Mouse (Mus musculus) liver (tissue): Measurements from ENCODE around the gene Slco1a1.
"Not testable (repeated sequence)": the region's sequence is repeated elsewhere in the genome, so short reads cannot be mapped to it uniquely, and the experiment has no call there.

Source experiments
- DNase-seq: peaks from one replicate; pipeline ENCODE4 v3.0.0-alpha.2; 2020; ENCODE audit warnings: mixed read lengths

The Slco1a1 gene

DNA sequence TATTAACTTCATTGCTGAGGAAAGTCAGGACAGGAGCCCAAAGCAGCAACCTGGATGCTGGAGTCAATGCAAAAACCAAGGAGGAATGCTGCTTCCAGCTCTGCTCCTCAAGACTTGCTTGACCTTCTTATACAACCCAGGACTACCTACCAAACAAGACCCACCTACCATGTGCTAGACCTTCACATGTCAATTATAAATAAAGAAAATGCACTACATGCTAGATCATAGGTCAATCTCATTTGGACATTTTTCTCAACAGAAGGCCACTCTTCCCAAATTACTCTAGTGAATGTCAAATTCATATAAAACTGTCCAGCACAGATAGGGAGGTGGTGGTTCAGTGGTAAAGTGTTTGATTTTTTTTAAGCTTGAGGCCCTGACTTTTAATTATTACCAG, at the start of gene Slco1a1:
Gene Slco1a1, minus strand, starts transcription at position 101 of the 400 bp plus-strand sequence.
- no peak for DNase-seq

DNA sequence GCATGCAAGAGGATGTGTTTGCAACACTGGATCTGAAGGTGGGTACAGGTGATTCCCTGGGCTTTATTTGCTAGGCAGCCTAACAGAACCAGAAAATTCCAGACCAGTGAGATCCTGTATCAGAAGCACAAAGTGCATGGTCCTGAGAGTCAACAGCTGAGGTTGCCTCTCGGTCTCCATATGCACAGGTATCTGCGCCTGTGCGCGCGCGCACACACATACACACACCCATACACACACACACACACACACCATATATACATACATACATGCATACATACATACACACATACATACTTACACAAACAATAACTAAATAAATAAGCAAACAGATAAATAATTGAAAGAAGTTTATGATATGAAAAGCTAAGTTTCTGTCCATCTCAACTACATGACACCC, 40.0 kb upstream of the Slco1a1 start:
- no peak for DNase-seq

DNA sequence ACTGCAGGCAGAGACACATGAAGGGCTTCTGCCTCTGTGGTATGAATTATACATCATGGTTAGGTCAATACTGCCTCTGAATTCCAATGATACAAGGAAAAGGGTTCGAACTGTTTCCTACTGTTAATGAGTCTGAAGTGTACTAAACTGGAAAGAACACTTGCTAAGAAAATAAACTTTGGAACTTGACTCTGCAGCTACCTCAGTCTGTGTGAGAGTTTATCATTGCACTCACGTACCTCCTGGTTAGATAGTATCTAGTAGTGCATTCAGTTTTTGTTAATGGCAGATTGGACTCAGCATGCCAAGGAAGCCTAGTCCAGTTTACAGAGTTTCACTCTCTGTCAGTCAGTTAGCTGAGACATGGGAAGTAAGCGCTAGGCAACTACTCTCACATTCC, 37.9 kb upstream of the Slco1a1 start:
- DNase-seq = no peak

DNA sequence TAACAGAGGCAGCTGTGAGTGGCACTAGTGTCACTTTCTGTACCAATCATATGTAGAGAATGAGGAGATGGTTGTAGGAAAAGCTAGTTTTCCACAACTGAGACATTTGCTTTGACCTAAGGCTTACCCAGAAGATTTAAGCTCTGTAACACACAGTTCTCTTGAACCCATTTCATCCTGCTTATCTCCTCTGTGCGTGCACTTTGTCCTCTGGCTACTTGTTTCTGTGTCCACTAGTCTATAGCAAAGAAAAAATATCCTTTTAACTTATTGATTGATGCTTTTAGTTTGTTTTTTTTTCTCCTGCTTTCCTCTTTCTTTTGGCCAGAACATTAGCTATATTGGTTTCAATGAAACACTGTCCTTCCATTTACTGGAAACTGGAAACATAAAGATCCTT, 15.7 kb upstream of the Slco1a1 start:
- no peak for DNase-seq

DNA sequence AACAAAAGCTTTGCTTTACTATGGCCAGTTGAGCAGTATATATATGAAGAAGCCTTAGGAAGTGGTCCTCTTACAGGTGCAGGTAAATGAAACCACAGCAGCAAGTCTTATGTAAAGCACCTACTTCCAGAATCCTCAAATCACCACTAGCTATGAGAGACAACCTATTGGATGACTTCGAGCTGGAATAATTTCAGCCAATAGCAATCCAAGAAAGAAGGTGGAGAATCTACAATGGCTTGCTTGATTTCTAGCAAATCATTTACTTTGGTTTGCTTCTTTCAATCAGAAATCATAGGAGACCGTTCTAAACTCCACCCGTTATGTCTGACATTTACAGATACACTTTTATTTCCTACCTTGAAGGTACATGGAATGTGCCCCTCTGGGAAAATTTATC, 15.1 kb upstream of the Slco1a1 start:
- DNase-seq = no peak

DNA sequence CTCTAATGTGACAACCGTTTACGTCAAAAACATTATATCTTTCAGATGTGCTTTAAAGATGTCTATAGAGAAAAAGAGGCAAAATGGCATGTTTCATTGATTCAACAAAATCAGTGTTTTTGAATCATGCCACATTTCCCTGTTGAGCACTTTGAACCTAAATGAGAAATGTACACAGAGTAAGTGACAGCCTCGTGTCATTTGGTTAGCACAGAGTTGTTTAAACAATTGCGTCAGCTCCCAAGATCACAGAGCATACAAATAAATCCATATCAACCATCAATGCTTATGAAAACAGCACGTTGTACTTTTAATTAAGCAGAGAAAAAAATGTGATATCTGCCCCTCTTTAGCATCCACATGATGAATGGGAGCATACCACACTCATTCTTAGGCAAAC, 13.7 kb upstream of the Slco1a1 start:
- DNase-seq = no peak

DNA sequence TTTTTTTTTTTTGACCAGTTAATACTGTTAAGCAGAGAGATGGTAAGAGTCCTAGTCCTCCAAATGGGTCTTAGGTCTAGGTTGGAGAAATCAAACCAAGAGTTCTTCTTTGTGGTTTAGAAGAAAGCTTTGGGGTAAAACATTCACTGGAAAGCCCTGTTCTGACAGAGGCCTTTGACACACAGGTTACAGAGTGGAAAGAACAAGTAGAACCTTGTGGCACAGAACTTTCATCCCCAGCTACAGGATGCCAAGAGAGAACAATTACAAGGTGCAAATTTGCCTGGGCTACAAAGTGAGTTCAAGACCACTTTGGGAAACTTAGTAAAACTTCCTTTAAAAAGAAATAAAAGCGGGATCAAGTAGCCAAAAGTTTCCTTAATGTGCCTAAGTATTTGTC, 6.3 kb downstream of the Slco1a1 start:
- no peak for DNase-seq

DNA sequence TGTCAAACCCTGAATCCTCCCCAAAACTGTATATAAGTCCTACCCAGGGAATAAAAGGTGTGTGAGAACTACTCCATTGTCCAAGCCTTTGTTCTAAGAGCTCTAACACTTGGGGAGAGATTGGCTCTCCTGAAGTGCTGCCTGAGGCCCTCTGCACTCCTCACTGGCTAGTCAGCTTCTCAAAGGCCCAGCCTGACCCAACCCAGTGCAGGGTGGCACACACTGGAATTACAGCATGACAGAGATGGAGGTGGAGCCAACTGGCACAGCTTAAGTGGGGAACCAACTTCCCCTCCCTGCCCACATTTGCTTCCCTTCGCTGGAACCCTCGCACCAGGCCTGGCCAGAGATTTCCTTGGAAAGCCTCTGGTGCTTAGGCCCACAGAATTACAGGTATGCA, 48.6 kb downstream of the Slco1a1 start:
- no peak for DNase-seq

DNA sequence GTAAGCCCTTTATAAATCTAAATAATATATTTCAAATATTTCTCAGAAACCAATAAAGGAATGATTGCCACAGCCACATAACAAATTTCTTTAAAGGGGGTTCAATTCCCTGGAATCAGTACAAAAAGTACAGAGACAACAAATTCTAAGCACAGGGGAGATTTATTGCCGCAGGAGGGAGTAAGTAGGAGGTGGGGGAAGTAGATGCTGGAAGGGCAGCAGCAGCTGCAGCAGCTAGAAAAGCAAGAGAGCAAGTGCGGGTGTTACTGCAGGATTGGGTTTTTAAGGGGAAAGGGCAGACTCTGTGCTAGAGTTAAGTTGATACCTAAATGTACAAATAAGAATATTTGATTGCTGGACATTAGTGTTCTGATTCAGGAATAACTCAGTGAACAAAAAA, 57.0 kb downstream of the Slco1a1 start:
- DNase-seq = no peak

DNA sequence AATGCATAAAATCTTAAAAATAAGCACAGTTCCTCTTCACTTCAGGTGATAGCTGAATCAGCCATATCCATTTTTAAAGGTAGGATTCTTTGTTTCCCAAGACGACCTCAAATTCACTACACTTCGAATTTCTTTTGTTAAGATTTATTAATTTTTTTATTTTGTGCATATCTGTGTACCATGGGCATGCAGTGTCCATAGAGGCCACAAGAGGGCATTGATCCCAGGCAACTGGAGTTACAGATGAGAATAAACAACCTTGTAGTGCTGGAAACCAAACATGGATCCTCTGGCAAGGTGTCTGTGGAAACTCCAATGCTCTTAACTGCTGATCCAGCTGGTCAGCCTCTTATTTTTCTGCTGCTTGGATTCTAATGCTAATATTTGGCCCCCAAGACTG, 58.5 kb downstream of the Slco1a1 start:
- no peak for DNase-seq

DNA sequence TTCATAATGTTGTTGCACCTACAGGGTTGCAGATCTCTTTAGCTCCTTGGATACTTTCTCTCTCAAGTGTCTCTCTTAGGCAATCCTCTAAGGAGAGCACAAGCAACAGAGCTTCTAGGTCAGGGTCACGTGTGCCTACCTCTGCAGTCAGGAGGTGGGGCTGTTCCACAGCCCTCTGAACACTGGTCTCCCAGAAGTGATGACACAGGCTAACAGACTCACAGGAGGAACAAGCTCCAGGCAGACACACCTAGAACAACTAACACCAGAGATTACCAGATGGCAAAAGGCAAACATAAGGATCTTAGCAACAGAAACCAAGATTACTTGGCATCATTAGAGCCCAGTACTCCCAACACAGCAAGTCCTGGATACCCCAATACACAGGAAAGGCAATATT, 64.2 kb downstream of the Slco1a1 start:
- DNase-seq = no peak

DNA sequence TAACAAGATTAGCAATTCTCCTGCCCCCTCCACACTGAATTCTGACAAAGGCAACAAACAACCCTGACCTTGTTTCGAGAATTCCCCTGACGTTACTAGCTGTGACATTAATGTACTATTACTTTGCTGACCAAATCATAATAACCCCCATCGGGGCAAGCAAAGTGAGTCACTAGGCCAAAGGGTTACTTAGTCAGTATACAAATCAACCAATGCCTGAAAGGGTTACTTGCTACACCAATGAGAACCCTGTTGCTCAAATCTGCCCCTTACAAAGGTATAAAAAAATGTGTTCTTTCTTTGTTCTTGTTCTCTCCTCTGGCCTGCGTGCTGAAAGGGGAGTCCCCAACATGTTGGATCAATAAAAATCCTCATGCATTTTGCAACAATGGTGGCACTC, 71.0 kb downstream of the Slco1a1 start:
- not testable (repeated sequence) for DNase-seq

DNA sequence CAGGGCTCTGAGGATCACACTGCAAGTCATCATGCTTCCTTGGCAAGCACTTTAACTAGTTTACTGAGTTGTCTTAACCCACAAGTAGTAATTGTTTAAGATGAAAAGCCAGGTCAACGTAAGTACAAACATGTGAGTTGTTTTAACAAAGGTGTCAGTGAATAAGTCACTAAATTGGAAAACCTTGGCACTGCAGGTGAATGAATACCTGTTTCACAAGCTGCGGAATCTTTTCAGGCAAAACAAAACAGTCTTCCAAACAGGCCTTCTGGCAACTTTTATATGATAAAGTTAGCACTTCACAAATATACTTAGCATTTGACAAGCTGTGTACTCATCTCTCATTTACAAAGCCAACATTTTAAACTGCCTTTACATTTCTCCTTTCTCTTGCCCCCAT, 75.1 kb downstream of the Slco1a1 start:
- DNase-seq = no peak

DNA sequence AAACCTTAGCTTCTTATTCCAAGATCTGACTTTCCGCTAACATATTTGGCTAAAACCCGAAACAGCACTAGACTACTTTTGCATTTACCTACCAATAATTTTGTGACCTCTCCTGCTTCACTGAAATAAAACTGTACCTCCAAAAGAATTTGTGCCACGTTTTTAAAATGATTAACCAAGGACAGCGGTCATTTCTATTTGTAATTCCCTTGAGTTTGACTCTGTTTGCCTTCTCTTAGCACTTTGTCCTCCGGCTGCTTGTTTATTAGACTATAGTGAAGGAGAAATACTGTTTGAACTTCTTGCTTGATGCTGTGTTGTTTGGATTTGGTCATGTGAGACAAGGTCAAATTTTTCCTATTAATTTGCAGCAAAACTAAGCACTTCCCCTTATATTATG, 78.0 kb downstream of the Slco1a1 start:
- DNase-seq = no peak

DNA sequence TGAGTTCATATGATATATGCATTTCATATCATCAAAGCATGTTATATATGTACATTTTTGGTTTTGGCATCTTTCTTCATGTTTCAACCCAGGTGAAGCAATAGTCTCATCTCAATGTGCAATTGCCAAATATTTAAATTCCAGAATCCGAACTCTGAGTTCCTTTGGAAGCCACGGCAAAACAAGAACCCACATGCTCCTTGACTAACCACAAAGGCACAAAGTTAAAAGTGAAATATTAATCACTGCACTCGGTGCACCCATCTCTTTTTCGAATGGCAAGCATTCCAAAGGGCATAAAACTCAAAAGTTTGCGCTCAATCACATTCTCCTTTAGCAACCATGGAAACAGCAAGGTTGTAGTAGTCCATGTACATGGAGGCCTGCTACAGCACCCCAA, 80.7 kb downstream of the Slco1a1 start:
- no peak for DNase-seq

DNA sequence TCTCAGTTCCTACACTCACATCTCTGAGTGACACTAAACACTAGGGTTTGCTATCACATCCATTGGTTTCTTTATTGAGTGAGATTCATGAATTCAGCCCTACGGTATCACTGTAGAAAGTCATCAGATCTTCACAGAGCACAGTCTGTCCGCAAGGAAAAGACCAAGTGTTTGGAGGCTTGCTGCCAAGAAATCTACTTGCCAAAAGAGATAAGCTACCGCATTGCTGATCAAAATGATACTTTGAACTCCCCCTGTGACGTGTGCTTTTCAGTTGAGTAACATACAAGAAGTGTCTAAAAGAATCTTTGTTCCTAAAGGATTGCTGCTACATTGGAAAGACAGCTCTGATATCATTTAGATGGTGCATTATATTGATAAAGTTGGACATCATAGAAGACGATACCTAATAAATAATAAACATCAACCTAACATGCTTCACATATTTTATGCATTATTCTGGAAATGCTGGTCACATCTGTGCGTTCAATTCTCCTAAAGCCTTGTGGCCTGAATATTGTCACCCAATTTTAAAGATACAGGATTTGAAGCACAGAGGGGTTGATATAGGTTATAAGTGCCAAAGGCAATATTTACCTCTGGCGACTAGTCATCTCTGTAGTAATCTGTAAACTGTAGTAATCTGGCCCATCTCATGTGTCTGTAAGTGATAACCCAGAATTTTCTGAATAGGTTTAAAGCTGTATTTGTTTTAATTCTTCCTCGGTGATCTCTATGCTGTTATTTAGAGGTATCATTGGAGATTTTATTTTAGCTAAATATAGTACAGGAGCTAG, 88.8 kb downstream of the Slco1a1 start:
- no peak for DNase-seq
